Mouse (Mus musculus) embryonic facial prominence, embryonic 14.5 days (tissue): ENCODE results near the gene Slc25a28. TPM values are rescaled to one million over a fixed set of nuclear protein-coding genes. Genes with fewer than 3 reads are reported as not detected.

Experiments used
- ATAC-seq: fragments of 200-750 bp; cut with Nextera tagmentation; 2 replicates; pipeline ENCODE4 v1.8.0; 2017; ENCODE audit warnings: low read depth, moderate number of reproducible peaks, moderate TSS enrichment
- DNase-seq: peaks from one replicate; pipeline ENCODE4 v3.0.0-alpha.2; 2015; ENCODE audit warnings: low spot score
- H3K27ac ChIP-seq: fragments of 300-500 bp; sonication (generic); replicated peaks from 2 replicates; pipeline ENCODE4 v1.5.1; 2014; ENCODE audit warnings: low read depth, mild to moderate bottlenecking, low read length, moderate library complexity
- H3K27me3 ChIP-seq: fragments of 300-500 bp; sonication (generic); replicated peaks from 2 replicates; pipeline ENCODE4 v1.6.1; 2014; ENCODE audit warnings: low read length; ENCODE audit not compliant: control insufficient read depth, insufficient read depth
- H3K36me3 ChIP-seq: fragments of 300-500 bp; sonication (generic); 2 replicates; pipeline ENCODE4 v1.6.1; 2014; ENCODE audit warnings: low read length, mixed read lengths; ENCODE audit not compliant: control insufficient read depth, insufficient read depth
- H3K4me1 ChIP-seq: fragments of 300-500 bp; sonication (generic); 2 replicates; pipeline ENCODE4 v1.6.1; 2014; ENCODE audit warnings: antibody characterized with exemption, low read length; ENCODE audit not compliant: control insufficient read depth, insufficient read depth
- H3K4me2 ChIP-seq: fragments of 300-500 bp; sonication (generic); 2 replicates; pipeline ENCODE4 v1.6.1; 2014; ENCODE audit warnings: low read depth, mild to moderate bottlenecking, low read length, moderate library complexity, mixed read lengths
- H3K4me3 ChIP-seq: fragments of 300-500 bp; sonication (generic); 2 replicates; pipeline ENCODE4 v1.5.1; 2014; ENCODE audit warnings: low read depth, mild to moderate bottlenecking, low read length
- H3K9ac ChIP-seq: fragments of 300-500 bp; sonication (generic); 2 replicates; pipeline ENCODE4 v1.6.1; 2014; ENCODE audit warnings: low read depth, mild to moderate bottlenecking, low read length, moderate library complexity, mixed read lengths
- H3K9me3 ChIP-seq: fragments of 300-500 bp; sonication (generic); 2 replicates; pipeline ENCODE4 v1.6.1; 2016; ENCODE audit warnings: low read length; ENCODE audit not compliant: control insufficient read depth
- WGBS: fragments of 180-500 bp; shearing (Covaris S2); extraction: QIAGEN DNeasy Blood & Tissue Kit; methylation state at CpG from one replicate; pipeline ENCODE4 v1.1.7; 2014; 5-methylcytosine and 5-hydroxymethylcytosine counted together
- polyA plus RNA-seq: library from polyadenylated mRNA; unstranded; fragments of >200 nt; fragmentation: Nextera tagmentation; extraction: Ambion mirVana; gene quantifications from 2 replicates; pipeline ENCODE4 v1.2.1, GENCODE M21; 2014

The Slc25a28 gene
- 12.1 and 14.2 TPM in 2 replicates for polyA plus RNA-seq

GRCm38 (mm10) chr19:43674730-43675524 lies at the start of gene Slc25a28:
Gene Slc25a28 (minus strand): TSS chr19:43674881.
- H3K4me2 ChIP-seq = peak within 1 kb of the TSS; percentile 83
- peak within 1 kb of the TSS; percentile 74 for H3K4me3 ChIP-seq
- under 1% methylated on average over 44 of the region's 79 CpGs for WGBS
- peaks cover 4% of the 10 kb centered on the region; the same call in 1 of the 2 replicates for H3K27me3 ChIP-seq
- peak within 1 kb of the TSS; percentile 86 for H3K27ac ChIP-seq
- no peaks in the 10 kb centered on the region for H3K36me3 ChIP-seq
- H3K9ac ChIP-seq = peak within 1 kb of the TSS; percentile 85
- H3K9me3 ChIP-seq = no peaks in the 10 kb centered on the region
- peaks cover 16% of the 10 kb centered on the region for H3K4me1 ChIP-seq
- peak; percentile 96 for ATAC-seq
- peak; percentile 100 for DNase-seq

DNA sequence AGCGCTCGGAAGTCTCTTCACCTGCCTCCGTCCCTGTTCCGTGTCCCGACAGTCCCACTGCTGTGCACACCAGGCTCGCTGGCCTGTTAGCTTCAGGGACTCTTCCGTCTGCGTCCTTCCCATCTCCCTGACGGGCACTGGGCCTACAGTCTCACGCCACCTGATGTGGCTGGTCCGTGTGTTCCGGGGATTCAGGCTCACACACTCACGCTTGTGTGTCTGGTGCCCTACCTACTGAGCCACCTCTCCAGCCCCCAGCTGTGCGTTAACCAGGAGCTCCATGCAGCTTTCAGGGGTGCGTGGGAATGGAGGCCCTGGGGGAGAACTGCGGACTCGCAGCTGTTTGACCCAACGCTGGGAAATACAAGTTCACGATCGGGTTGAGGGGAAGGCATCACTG lies 49.5 kb upstream of the Slc25a28 start:
- H3K27ac ChIP-seq = no peak overlapping the region
- H3K4me1 ChIP-seq = no peaks in the 10 kb centered on the region
- no peak overlapping the region for H3K4me3 ChIP-seq
- peaks cover 65% of the 10 kb centered on the region for H3K36me3 ChIP-seq
- ATAC-seq (no peak), DNase-seq (no peak)
- no peak overlapping the region for H3K9ac ChIP-seq
- no peak overlapping the region for H3K4me2 ChIP-seq
- no peaks in the 10 kb centered on the region for H3K27me3 ChIP-seq
- 93% methylated on average over 20 of the region's 20 CpGs for WGBS
- H3K9me3 ChIP-seq = no peaks in the 10 kb centered on the region

DNA sequence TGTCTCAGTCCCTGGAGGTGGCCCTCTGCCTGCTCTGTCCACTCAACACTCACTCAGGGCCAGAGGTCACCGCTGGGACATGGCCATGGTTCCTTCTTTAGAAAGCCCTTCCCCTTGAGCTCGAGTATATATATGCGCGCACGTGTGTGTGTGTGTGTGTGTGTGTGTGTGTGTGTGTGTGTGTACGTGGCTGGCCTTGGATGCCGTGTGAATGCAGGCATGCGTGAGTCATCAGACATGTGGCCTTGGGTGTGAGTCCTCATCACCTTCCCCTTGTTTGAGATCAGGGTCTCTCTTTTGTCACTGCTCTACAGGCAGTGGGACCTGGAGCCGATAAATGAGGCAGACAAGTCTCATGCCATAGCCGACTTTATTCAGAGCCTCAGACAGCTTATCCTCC lies 48.8 kb upstream of the Slc25a28 start:
- no peak overlapping the region for H3K27ac ChIP-seq
- no peaks in the 10 kb centered on the region for H3K27me3 ChIP-seq
- no peak overlapping the region for H3K4me2 ChIP-seq
- peaks cover 58% of the 10 kb centered on the region for H3K36me3 ChIP-seq
- DNase-seq = no peak
- 73% methylated on average over 10 of the region's 10 CpGs for WGBS
- no peaks in the 10 kb centered on the region for H3K9me3 ChIP-seq
- no peak overlapping the region for H3K9ac ChIP-seq
- no peaks in the 10 kb centered on the region for H3K4me1 ChIP-seq
- no peak for ATAC-seq
- H3K4me3 ChIP-seq = no peak overlapping the region

DNA sequence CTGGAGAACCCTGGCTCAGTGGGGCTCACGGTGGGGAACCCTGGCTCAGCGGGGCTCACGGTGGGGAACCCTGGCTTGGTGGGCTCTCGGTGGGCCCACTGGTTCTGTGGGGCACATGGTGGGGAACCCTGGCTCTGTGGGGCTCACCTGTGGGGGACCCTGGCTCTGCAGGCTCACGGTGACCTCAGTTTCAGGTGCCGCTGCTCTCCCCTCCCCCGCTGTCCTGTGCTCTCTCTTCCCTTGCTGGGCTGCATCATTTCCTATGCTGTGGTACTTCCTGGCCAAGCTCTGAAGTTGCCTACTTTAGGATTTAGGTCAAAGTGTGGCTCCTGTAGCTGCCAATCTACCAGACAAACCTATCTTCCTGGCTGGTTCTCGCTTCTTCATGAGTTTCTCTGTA lies 48.2 kb upstream of the Slc25a28 start:
- no peak for DNase-seq
- no peak for ATAC-seq
- Histone ChIP-seq H3K27ac (no peak overlapping the region), H3K36me3 (peaks cover 58% of the 10 kb centered on the region), H3K4me3 (no peak overlapping the region), H3K4me1 (no peaks in the 10 kb centered on the region), H3K9ac (no peak overlapping the region), H3K9me3 (no peaks in the 10 kb centered on the region), H3K4me2 (no peak overlapping the region), H3K27me3 (no peaks in the 10 kb centered on the region)
- 86% methylated on average over 5 of the region's 8 CpGs for WGBS

DNA sequence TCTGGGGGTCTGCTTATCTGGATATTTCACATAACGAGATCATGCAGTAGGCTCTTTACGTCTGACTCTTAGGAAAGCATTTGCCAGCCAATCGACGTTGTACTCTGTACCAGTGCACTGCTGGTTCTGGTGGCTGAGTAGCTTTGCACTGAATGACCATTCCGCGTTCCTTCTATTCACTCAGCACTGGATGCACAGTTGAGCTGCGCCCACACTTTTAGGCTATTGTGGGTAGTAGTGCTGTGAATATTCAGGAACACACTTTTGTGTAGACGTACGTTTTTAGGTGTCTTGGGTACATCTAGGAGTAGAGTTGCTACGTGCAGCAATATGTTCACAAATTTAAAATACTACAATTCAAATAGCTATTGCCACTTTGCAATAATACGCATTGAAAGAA lies 45.4 kb upstream of the Slc25a28 start:
- DNase-seq (no peak), ATAC-seq (no peak)
- Histone ChIP-seq H3K27me3 (no peaks in the 10 kb centered on the region), H3K4me3 (no peak overlapping the region), H3K4me1 (no peaks in the 10 kb centered on the region), H3K36me3 (peaks cover 54% of the 10 kb centered on the region), H3K9me3 (no peaks in the 10 kb centered on the region), H3K27ac (no peak overlapping the region), H3K4me2 (no peak overlapping the region), H3K9ac (no peak overlapping the region)
- WGBS = 96% methylated on average over 11 of the region's 11 CpGs

DNA sequence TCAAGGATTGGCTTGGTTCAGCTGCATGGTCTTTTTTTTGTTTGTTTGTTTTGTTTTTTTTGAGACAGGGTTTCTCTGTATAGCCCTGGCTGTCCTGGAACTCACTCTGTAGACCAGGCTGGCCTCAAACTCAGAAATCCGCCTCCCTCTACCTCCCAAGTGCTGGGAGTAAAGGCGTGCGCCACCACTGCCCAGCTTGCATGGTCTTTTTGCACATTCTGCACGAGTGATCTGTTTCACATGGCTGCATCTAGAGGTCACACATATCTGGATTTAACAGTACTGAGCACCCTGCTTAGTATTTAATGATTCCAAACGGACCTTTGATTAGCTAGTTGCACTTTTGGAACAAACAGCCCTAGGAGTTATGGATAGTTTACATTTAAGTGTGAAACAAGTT lies 37.3 kb upstream of the Slc25a28 start:
- Histone ChIP-seq H3K4me3 (no peak overlapping the region), H3K27me3 (no peaks in the 10 kb centered on the region), H3K27ac (no peak overlapping the region), H3K9ac (no peak overlapping the region), H3K4me1 (no peaks in the 10 kb centered on the region), H3K4me2 (no peak overlapping the region), H3K36me3 (peaks cover 48% of the 10 kb centered on the region), H3K9me3 (no peaks in the 10 kb centered on the region)
- DNase-seq (no peak), ATAC-seq (no peak)
- 75% methylated on average over 5 of the region's 5 CpGs for WGBS

- ATAC-seq = no peak
- H3K27me3 ChIP-seq = no peaks in the 10 kb centered on the region
- peaks cover 49% of the 10 kb centered on the region for H3K36me3 ChIP-seq
- H3K4me2 ChIP-seq = no peak overlapping the region
- no peaks in the 10 kb centered on the region for H3K4me1 ChIP-seq
- H3K9me3 ChIP-seq = no peaks in the 10 kb centered on the region
- H3K4me3 ChIP-seq = no peak overlapping the region
- DNase-seq = no peak
- H3K27ac ChIP-seq = no peak overlapping the region
- H3K9ac ChIP-seq = no peak overlapping the region
- 61% methylated on average over 22 of the region's 22 CpGs for WGBS
Measured at GRCm38 (mm10) chr19:43711159-43711916, 36.7 kb upstream of the Slc25a28 start.

- DNase-seq (no peak), ATAC-seq (no peak)
- no peak overlapping the region for H3K27ac ChIP-seq
- H3K36me3 ChIP-seq = peaks cover 58% of the 10 kb centered on the region
- WGBS = 83% methylated on average over 8 of the region's 8 CpGs
- H3K4me2 ChIP-seq = no peak overlapping the region
- H3K9ac ChIP-seq = no peak overlapping the region
- H3K9me3 ChIP-seq = no peaks in the 10 kb centered on the region
- H3K27me3 ChIP-seq = no peaks in the 10 kb centered on the region
- no peak overlapping the region for H3K4me3 ChIP-seq
- H3K4me1 ChIP-seq = no peaks in the 10 kb centered on the region
Measured at GRCm38 (mm10) chr19:43709317-43709716, 34.6 kb upstream of the Slc25a28 start.
